ENCODE assay signal across 9 mouse cellular contexts in the genomic region with DNA sequence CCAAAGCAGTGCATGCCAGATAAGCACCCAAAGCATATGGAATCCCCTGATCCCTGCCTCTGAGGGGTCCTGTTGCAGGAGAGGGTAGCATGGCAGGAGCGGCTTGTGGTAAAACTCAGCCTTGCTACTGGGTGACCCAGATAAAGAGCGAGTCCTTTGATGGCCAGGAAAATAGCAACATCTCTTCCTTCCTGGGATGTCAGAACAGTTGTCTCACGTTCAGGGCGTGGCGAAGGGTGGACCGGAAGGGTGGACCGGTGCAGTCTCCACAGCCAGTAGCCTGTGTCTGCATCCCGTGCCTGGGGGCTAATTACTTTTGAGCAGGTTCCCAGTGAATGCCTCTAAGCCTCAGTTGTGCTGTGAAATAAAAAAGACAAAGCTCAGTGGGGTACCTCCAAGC. TPM values are rescaled to one million over a fixed set of nuclear protein-coding genes. Genes with fewer than 3 reads are reported as not detected.
DNase-seq lines count a peak whose midpoint lies in the region; ATAC-seq and TF ChIP-seq lines count a peak whose summit lies in the region.
"Had no signal": no experiment of that assay in that cellular context is flagged by ENCODE, and none has a peak within 500 bp of the region (broad histone marks: within the 10 kb centered on the region; RNA-seq: fewer than 3 reads in every experiment).

No protein-coding gene starts in this region.

- H3K36me3 ChIP-seq in spleen, adult 2 months (ENCODE audit: control insufficient read depth, insufficient read depth, low read length): no peaks in the 10 kb centered on the region
- H3K36me3 ChIP-seq in liver, embryonic 11.5 days (ENCODE audit: control insufficient read depth, insufficient read depth, low read length): no peaks in the 10 kb centered on the region
- H3K36me3 ChIP-seq: midbrain, embryonic 12.5 days had no signal

- H3K9ac ChIP-seq in liver, embryonic 11.5 days (ENCODE audit: low read depth, low read length): no peak overlapping the region; the same call in 1 of the 2 replicates
- H3K9ac ChIP-seq: midbrain, embryonic 12.5 days had no signal

- no peaks in the 10 kb centered on the region; the same call in 1 of the 2 replicates for H3K27me3 ChIP-seq in spleen, adult 2 months (ENCODE audit: control insufficient read depth, insufficient read depth, low read length)
- no peaks in the 10 kb centered on the region for H3K27me3 ChIP-seq in liver, embryonic 11.5 days (replicated peaks; ENCODE audit: control insufficient read depth, insufficient read depth, low read length)

- TF ChIP-seq CTCF in spleen, adult 2 months (IDR thresholded peaks at IDR 0.05; ENCODE audit: extremely low read depth, insufficient read depth, insufficient read length, insufficient replicate concordance): no peak

- TF ChIP-seq POLR2A in spleen, adult 2 months (IDR thresholded peaks at IDR 0.05; ENCODE audit: low read depth, low read length): no peak

- H3K4me1 ChIP-seq in spleen, adult 2 months (ENCODE audit: control insufficient read depth, insufficient read depth, insufficient read length): peaks cover 29% of the 10 kb centered on the region; the same call in 1 of the 2 replicates
- H3K4me1 ChIP-seq in liver, embryonic 11.5 days (replicated peaks; ENCODE audit: control insufficient read depth, insufficient read depth, low read length): peaks cover 8% of the 10 kb centered on the region

- WGBS in spleen, adult 2 months: 50% methylated on average over 8 of the region's 8 CpGs
- WGBS in liver, embryonic 11.5 days: 29% methylated on average over 8 of the region's 8 CpGs

- peak; percentile 86 for ATAC-seq in liver, embryonic 11.5 days (replicated peaks; ENCODE audit: low FRiP score)

- DNase-seq in spleen, adult 2 months (ENCODE audit: low read depth in 1 of 2, low spot score in 2 of 2): no peak
- no peak for DNase-seq in spleen, adult 18-20 months
- peak; percentile 71 to 74 for DNase-seq in adrenal gland, postnatal 36 days
- peak; percentile 56 for DNase-seq in liver, embryonic 11.5 days (ENCODE audit: low spot score)
- DNase-seq in gastrocnemius, adult 18-20 months (ENCODE audit: low spot score): no peak
- no peak for DNase-seq in layer of hippocampus, postnatal 10 days (ENCODE audit: low spot score in 2 of 2)
- no peak for DNase-seq in right cerebral cortex, postnatal 4 days
- DNase-seq: gastrocnemius, postnatal 36 days had no signal

- no peak overlapping the region for H3K4me3 ChIP-seq in spleen, adult 2 months (ENCODE audit: extremely low read depth, insufficient read depth, insufficient read length)
- H3K4me3 ChIP-seq in liver, embryonic 11.5 days (ENCODE audit: low read depth, low read length): no peak overlapping the region
- H3K4me3 ChIP-seq: midbrain, embryonic 12.5 days had no signal

- H3K4me2 ChIP-seq in liver, embryonic 11.5 days: peak overlapping the region; percentile 44
- H3K4me2 ChIP-seq: midbrain, embryonic 12.5 days had no signal

- no peaks in the 10 kb centered on the region for H3K9me3 ChIP-seq in liver, embryonic 11.5 days (ENCODE audit: control insufficient read depth, low read length)
- H3K9me3 ChIP-seq: midbrain, embryonic 12.5 days had no signal

- H3K27ac ChIP-seq in spleen, adult 2 months (ENCODE audit: insufficient read depth, low read length): peak overlapping the region; percentile 47
- H3K27ac ChIP-seq in liver, embryonic 11.5 days (ENCODE audit: low read depth, low read length): peak overlapping the region; percentile 80
- H3K27ac ChIP-seq: midbrain, embryonic 12.5 days had no signal

RNA-seq across cellular contexts. Expression of a gene that starts 0.9 kb away (rescaled TPM):
- 1.5 and 2.6 TPM in 2 replicates for polyA plus RNA-seq in spleen, adult 2 months (2012; rRNA removed)
- 10 to 100 TPM; 55.5 to 60.8 TPM for total RNA-seq in adrenal gland, postnatal 36 days (2021)
- 0.84 and 1.3 TPM in 2 replicates for polyA plus RNA-seq in liver, embryonic 11.5 days (2014; fragmentation: Nextera tagmentation; extraction: Ambion mirVana)
- total RNA-seq in gastrocnemius, adult 18-20 months (2021): under 1 TPM; 0.57 to 0.68 TPM
- total RNA-seq in layer of hippocampus, postnatal 10 days (2021): 1 to 10 TPM in 1 of 2 experiments, under 1 TPM in 1; 0.94 to 2.4 TPM

RNA-seq across cellular contexts. Expression of a gene that starts 2.4 kb away (rescaled TPM):
- polyA plus RNA-seq in spleen, adult 2 months (2012; rRNA removed): 0.25 and 0.46 TPM in 2 replicates
- 1 to 10 TPM; 3.4 to 3.9 TPM for total RNA-seq in adrenal gland, postnatal 36 days (2021)
- 0.31 and 0.45 TPM in 2 replicates for polyA plus RNA-seq in liver, embryonic 11.5 days (2014; fragmentation: Nextera tagmentation; extraction: Ambion mirVana)
- total RNA-seq in gastrocnemius, adult 18-20 months (2021): 1 to 10 TPM; 1.2 to 1.9 TPM
- 10 to 100 TPM; 11.3 to 12.4 TPM for total RNA-seq in layer of hippocampus, postnatal 10 days (2021)

RNA-seq across cellular contexts. Expression of a gene that starts 23.3 kb away (rescaled TPM):
- 102 and 108 TPM in 2 replicates for polyA plus RNA-seq in spleen, adult 2 months (2012; rRNA removed)
- 100 to 1,000 TPM; 198 to 275 TPM for total RNA-seq in adrenal gland, postnatal 36 days (2021)
- polyA plus RNA-seq in liver, embryonic 11.5 days (2014; fragmentation: Nextera tagmentation; extraction: Ambion mirVana): 66.0 and 66.7 TPM in 2 replicates
- total RNA-seq in gastrocnemius, adult 18-20 months (2021): 10 to 100 TPM; 16.0 to 22.4 TPM
- 10 to 100 TPM; 34.0 to 38.9 TPM for total RNA-seq in layer of hippocampus, postnatal 10 days (2021)

Comparison
In these comparisons a context has a peak if more than half of its experiments do, and no peak if none do; other contexts are left out.
1. DNase-seq: peak in adrenal gland, postnatal 36 days (2 of 2) and liver, embryonic 11.5 days (single experiment); none in spleen, adult 2 months (0 of 2), spleen, adult 18-20 months (0 of 2), gastrocnemius, adult 18-20 months (single experiment), layer of hippocampus, postnatal 10 days (0 of 2) and right cerebral cortex, postnatal 4 days (single experiment).
2. RNA of a gene that starts 0.9 kb away (total RNA-seq): 55.5 to 60.8 TPM in adrenal gland, postnatal 36 days; 0.94 to 2.4 TPM in layer of hippocampus, postnatal 10 days and 0.57 to 0.68 TPM in gastrocnemius, adult 18-20 months; every median in the first group is over 10 times any median in the second.
3. RNA of a gene that starts 23.3 kb away (total RNA-seq): 198 to 275 TPM in adrenal gland, postnatal 36 days; 34.0 to 38.9 TPM in layer of hippocampus, postnatal 10 days and 16.0 to 22.4 TPM in gastrocnemius, adult 18-20 months; every median in the first group is over 4 times any median in the second.